Mouse (Mus musculus) gastrocnemius, adult 18-20 months (tissue): ENCODE results near the gene Ints11. TPM values are rescaled to one million over a fixed set of nuclear protein-coding genes. Genes with fewer than 3 reads are reported as not detected.
A peak's percentile ranks its signal among the peaks of the same experiment; 100 is the strongest.

ENCODE experiments used
- DNase-seq: peaks from one replicate; pipeline ENCODE4 v3.0.0; 2021; ENCODE audit warnings: low spot score
- long read RNA-seq, 2 experiments: library from polyadenylated mRNA; stranded (forward); transcript quantifications; one replicate each; pipeline ENCODE4 v2.0.0; 2021
- total RNA-seq, 2 experiments: library from RNA; stranded (reverse); gene quantifications; 2 replicates each; pipeline ENCODE4 v1.2.3; 2021

The Ints11 gene
- total RNA-seq, result 10 to 100 TPM; 13.9 to 14.0 TPM
- long read RNA-seq, experiment 1, transcript Ints11-201 (17 exons, 2,368 nt), result major isoform, 48 of 56 reads
- long read RNA-seq, experiment 1, partial matches to known transcripts, result 1 of 56 reads
- long read RNA-seq, experiment 1, other reads (novel, unspliced or antisense), result 7 of 56 reads
- long read RNA-seq, experiment 2, transcript Ints11-201 (17 exons, 2,368 nt), result major isoform, 41 of 47 reads
- long read RNA-seq, experiment 2, partial matches to known transcripts, result 3 of 47 reads
- long read RNA-seq, experiment 2, other reads (novel, unspliced or antisense), result 3 of 47 reads

DNA sequence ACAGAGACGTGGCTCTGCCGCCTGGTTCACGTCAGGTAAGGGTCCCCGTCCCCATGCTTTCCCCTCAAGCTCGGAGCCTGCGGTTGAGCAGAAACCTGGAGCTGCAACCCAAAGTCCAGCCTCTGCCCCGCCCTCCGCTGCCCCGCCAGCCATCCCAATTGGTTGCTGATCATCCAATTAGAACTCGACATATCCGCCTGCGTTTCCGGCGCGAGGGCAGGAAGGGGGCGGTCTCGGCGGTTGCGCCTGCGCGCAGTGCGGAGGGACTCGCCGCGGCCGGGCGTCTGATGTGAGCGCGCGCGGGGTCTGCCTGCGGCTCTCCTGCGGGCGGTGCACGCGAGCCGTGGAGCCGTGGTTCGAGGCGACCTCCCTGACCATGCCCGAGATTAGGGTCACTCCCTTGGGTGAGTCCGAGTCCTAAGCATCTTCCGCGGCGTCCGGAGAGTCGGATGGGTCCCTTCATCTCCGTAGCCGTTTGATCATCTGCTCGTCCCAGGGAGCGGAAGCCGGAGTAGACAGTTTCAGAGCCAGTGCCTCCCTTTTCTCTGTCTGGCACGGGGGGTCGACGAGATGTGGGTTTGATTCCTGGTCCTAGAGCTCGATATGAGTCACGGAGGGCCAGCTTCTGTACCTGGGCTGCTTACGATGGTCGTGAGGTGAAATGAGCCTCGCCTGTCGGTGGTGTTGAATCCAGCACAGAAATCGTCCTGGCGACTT, at the start of gene Ints11, which contains the start of gene Cptp:
TSS of gene Ints11 (plus strand) at position 230 of the 717 bp plus-strand sequence.
TSS of gene Cptp (minus strand) at position 124 of the 717 bp plus-strand sequence.
- peak; percentile 96 for DNase-seq

DNA sequence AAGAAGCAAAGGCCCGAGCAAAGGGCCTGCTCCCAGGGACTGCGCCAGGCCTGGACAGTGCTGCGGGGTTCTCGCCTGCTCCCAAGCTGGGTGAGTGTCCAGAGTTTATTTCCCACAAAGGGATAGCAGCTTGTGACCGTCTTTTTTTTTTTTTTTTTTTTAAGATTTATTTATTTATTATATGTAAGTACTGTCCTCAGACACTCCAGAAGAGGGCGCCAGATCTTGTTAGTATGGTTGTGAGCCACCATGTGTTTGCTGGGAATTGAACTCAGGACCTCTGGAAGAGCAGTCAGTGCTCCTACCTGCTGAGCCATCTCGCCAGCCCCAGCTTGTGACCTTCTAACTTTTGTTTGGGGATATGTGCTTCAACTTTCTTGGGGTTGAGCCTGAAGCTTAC, 48.3 kb upstream of the Ints11 start:
- DNase-seq, result no peak

DNA sequence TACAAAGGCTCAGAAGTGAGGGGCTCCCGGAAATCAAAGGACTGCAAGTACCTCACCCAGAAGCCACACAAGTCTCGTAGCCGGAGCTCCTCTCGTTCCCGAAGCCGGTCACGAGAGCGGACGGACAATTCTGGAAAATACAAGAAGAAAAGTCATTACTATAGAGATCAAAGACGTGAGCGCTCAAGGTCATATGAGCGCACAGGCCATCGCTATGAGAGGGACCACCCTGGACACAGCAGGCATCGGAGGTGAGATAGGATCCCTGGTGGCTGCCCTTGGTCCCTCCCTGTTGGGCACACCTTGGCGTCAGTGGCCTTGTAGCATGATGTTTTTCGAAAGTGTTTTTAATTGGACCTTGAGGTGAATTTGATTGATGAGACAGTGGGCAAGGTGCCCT, 45.9 kb upstream of the Ints11 start:
- DNase-seq, result no peak

DNA sequence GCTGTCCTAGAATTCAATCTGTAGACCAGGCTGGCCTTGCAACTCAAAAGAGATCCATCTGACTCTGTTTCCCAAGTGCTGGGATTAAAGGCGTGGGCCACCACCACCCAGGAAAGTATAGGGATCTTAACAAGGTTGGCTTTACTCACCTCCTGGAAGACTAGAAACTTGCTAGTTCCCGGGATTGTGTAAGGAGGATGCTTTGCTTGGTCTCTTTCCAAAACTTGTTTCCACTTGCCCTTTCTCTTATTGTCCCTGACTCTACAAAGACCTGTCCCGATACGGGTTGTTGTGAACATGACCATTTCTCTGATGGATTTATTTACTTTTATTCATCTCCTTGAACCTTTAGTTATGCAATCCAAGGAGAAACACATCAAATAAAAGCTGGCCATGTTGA, 39.5 kb upstream of the Ints11 start:
- no peak for DNase-seq

DNA sequence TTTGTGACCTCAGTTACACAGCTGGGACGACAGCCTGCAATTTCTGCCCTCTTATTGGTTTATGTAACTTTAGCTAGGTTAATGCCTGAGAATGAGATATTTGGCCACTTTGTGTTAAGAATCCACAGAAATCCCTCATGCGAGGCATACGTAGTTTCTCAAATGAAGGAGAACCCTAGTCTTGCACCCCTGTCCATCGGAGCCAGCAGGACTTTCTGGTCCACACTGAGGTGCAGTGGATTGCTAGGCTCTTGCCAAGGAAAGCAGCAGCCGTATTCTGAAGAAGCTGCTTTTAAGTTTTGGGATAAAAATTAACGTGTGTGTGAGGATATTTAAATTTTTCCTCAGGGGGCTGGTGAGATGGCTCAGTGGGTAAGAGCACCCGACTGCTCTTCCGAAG, 38.8 kb upstream of the Ints11 start:
- no peak for DNase-seq

GRCm38 (mm10) chr4:155831205-155831766, 38.1 kb upstream of the Ints11 start, which contains the start of gene Aurkaip1:
Gene Aurkaip1, plus strand, starts transcription at chr4:155831272.
- peak; percentile 96 for DNase-seq

GRCm38 (mm10) chr4:155831831-155832230, 37.5 kb upstream of the Ints11 start:
- DNase-seq, result no peak

GRCm38 (mm10) chr4:155832321-155832720, 37.0 kb upstream of the Ints11 start:
- DNase-seq, result no peak

DNA sequence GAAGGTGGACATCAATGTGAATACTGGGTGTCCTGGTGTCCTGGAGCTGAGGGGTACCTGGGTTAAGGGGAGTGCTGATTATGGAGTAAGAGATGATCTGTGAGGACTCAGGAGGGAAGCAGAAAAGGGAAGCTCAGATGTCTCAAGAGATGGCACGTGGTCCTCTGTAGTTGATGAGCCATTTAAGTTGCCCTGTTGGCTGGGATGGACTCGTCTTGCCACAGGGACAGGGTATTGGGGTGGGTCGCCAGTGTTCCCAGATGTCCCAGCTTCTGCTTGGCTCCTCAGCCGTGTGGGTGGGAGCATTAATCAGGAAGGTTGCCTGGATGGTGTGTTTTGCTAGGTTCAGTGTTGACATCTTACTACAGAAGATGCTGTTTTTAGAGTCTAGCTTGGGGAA, 36.1 kb upstream of the Ints11 start:
- no peak for DNase-seq

DNA sequence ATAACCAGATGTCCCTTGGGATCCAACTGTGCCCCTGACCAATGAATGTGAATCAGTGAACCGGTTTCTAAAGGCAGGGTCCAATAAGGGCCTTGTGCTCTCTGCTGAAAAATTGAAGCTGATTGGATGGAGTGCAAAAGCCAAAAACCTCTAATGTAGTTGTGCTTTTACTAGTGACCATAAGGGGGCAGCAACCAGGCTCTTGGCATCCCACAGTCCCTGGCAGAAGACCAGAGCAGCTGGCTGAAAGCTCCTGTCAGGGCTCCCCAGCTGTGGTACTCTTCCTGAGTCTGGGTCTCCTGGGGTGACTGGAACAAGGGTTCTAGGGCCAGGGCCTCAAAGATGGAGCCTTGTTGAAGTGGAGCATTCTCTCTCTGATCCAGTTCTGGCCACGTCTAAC, 35.5 kb upstream of the Ints11 start:
- peak; percentile 91 for DNase-seq

GRCm38 (mm10) chr4:155837404-155838010, 31.8 kb upstream of the Ints11 start:
- peak; percentile 75 for DNase-seq

GRCm38 (mm10) chr4:155838187-155839153, 30.9 kb upstream of the Ints11 start:
- peak; percentile 67 for DNase-seq

DNA sequence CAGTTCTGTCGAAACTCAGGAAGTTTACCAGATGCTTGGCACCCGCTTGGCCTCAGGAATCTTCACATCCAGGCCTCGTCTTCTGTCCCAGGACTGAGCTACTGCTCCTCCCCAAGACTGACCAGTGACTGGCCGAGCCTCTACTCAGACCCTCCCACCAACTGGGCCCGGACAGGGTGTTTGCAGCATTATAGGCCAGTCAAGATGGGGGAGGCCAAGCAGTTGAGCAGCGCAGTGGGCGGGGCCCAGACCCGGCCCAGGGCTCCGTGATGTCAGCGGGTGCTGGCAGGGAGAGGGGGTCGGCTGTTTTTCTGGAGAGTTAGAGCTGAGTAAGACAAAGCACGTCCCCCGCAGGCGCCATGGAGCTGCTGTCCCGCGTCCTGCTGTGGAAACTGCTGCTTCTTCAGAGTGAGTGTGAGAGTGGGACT, 29.8 kb upstream of the Ints11 start, which contains the start of gene Mxra8:
TSS of gene Mxra8 (plus strand) at position 198 of the 428 bp plus-strand sequence.
- peak; percentile 90 for DNase-seq

GRCm38 (mm10) chr4:155840076-155841002, 29.0 kb upstream of the Ints11 start:
- peak; percentile 64 for DNase-seq

GRCm38 (mm10) chr4:155841003-155841454, 28.3 kb upstream of the Ints11 start:
- DNase-seq, result peak; percentile 64

DNA sequence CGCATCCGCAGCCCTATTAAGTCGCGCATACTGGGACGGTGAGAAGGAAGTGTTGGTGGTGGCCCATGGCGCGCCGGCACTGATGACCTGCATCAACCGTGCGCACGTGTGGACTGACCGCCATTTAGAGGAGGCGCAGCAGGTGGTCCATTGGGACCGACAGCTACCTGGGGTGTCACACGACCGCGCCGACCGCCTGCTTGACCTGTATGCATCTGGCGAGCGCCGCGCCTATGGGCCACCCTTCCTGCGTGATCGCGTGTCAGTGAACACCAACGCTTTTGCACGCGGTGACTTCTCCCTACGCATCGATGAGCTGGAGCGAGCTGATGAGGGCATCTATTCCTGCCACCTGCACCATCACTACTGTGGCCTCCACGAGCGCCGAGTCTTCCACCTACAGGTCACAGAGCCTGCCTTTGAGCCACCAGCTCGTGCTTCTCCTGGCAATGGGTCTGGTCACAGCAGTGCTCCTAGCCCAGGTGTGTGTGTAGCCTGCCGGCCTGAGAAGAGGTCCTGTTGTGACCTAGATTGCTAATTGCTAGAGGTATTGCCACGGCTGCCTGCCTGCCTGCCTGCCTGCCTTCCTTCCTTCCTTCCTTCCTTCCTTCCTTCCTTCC, 27.6 kb upstream of the Ints11 start:
- no peak for DNase-seq

DNA sequence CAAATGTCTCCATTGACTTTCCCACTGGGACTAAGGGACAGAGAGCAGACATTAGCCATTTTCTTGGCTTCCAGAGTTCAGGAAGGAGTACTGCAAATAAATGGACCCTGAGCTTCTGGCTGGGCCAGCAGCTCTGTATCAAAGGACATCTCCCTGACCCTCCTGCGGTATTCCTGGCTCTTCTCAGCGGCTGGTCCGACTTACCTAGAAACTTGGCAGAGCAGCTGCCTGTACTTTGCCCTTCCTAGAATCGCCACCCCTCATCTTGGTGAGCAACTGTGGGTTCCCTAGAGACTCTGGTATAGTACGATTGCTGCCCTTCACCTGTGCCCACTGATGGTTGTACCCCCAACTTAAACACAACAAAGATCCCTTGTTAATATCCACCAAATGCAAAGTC, 26.1 kb upstream of the Ints11 start:
- no peak for DNase-seq

DNA sequence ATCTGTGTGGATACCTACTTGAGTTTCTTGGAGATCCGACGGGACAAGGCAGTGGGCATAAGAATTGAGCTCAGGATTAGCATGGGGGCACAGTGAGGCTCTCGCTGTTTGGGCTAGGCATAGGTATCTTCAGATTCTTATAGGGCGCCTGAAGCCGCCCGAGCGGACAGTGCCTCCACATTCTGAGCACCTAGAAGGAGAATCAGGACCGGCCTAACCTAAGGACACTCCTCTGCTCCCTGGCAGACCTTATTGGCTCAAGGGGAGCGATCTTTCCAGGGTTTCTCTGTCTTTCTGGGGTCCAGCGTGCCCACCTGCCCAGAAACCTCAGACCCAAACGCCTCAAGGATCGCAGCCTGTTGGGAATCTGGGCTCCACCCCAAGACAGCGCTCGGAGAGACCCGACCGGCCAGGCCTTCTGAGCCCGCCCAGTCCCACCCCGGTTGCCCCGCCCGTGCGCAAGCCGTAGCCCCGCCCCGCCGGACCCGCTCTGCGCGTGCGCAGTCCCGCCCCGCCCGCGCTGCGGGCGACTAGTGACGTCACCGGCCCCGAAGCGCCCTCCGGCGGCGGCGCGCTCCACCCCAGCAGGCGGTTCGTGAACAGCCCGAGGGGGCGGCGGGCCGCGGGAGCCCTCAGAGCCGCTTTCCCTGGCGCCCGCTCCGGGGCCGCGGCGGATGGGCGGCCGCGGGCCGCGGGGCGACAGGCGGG, 22.3 kb upstream of the Ints11 start, which contains the start of gene Dvl1:
TSS of gene Dvl1 (plus strand) at position 532 of the 708 bp plus-strand sequence.
- peak; percentile 94 for DNase-seq
